Mouse (Mus musculus): ENCODE results near the gene 5730596B20Rik. TPM values are rescaled to one million over a fixed set of nuclear protein-coding genes. Genes with fewer than 3 reads are reported as not detected.

The 5730596B20Rik gene
- polyA plus RNA-seq, 1 experiment from 2014 or later, result not detected

DNA sequence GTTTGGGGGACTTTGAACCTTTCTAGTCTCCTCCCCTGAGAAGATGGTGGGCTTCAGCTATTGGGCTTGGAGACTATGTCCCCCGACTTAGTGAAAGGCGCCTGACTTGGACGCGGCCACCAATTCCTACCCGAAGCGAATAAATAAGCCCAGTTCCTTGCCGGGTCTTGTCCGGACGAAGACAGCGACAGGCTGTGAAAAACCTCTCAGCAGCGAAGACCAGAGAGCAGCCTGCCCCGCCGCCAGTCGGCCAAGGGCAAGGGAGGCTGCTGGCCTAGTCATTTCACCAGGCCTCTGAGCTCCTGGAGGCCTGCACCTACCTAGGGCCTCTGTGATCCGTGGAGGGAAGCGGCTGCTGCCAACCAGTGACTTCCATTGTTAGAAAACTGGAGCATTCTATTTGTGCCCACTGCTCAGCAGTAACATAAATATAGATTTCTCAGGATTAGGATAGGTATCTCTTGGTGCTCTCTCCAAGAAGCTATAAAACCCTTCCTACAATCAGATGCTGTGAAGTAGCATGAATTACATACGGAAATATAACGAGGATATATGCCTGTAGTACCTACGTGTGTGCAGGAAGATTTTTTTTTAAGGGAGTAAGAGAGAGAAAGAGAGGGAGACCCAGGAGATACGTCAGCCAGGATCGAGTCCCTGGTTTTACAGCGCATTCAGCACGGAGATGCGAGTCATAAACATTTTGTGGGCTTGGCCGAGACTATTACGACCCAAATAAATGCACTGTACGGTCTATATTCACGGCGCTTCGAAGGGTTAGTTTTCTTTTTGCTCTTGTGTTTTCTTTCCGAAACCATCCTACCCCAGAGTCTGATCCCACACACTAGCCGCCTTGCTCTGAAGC is 42.9 kb downstream of the 5730596B20Rik start:
- Histone ChIP-seq H3K4me2 (ENCODE audit: low read depth, low read length) (0 out of 2 replicates have a peak overlapping the region, but pooled peaks have one; percentile 10), H3K4me3 (ENCODE audit: low read depth, low read length) (no peak overlapping the region), H3K4me1 (ENCODE audit: insufficient read depth) (peaks cover 13% of the 10 kb centered on the region), H3K9ac (replicated peaks) (no peak overlapping the region), H3K27ac (ENCODE audit: low read depth) (no peak overlapping the region), H3K9me3 (ENCODE audit: low read length) (no peaks in the 10 kb centered on the region), H3K27me3 (ENCODE audit: insufficient read depth, low read length) (peaks cover 100% of the 10 kb centered on the region), H3K36me3 (replicated peaks; ENCODE audit: insufficient read depth, low read length) (no peaks in the 10 kb centered on the region)
- TF ChIP-seq CTCF (IDR thresholded peaks at IDR 0.05; ENCODE audit: low read depth) (no peak), EP300 (IDR thresholded peaks at IDR 0.05; ENCODE audit: low read depth) (no peak)
- no peak for ATAC-seq
- WGBS (ENCODE audit: insufficient replicate concordance), result 25% methylated on average over 32 of the region's 32 CpGs
- no peak for DNase-seq

DNA sequence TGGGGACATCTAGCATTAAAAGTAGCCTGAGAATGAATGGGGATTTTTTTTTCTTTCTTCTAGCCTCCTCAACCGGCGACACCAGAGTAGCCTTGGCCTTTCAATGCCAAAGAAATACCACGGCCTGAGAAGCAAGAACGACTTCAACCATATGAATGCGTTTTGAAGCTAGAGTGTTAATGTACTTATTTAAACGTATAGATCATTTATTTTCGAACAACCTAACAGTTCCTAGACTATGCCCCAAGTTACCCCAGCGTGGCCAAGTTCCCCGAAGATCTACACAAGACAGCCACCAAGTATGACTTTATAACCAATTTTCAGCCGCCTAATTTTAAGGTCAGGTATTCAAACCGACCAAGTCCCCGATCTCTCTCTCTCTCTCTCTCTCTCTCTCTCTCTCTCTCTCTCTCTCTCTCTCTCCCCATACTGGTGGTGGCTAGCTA is 43.6 kb downstream of the 5730596B20Rik start:
- Histone ChIP-seq H3K4me2 (ENCODE audit: low read depth, low read length) (peak overlapping the region; percentile 90), H3K27me3 (ENCODE audit: insufficient read depth, low read length) (peaks cover 100% of the 10 kb centered on the region), H3K27ac (ENCODE audit: low read depth) (no peak overlapping the region), H3K4me3 (ENCODE audit: low read depth, low read length) (peak overlapping the region; percentile 58), H3K4me1 (ENCODE audit: insufficient read depth) (peaks cover 13% of the 10 kb centered on the region), H3K9ac (replicated peaks) (no peak overlapping the region; the same call in 1 of the 2 replicates), H3K36me3 (replicated peaks; ENCODE audit: insufficient read depth, low read length) (no peaks in the 10 kb centered on the region), H3K9me3 (ENCODE audit: low read length) (no peaks in the 10 kb centered on the region)
- 8% methylated on average over 12 of the region's 12 CpGs for WGBS (ENCODE audit: insufficient replicate concordance)
- ATAC-seq, result no peak
- TF ChIP-seq EP300 (IDR thresholded peaks at IDR 0.05; ENCODE audit: low read depth) (no peak), CTCF (IDR thresholded peaks at IDR 0.05; ENCODE audit: low read depth) (no peak)
- DNase-seq, result no peak

DNA sequence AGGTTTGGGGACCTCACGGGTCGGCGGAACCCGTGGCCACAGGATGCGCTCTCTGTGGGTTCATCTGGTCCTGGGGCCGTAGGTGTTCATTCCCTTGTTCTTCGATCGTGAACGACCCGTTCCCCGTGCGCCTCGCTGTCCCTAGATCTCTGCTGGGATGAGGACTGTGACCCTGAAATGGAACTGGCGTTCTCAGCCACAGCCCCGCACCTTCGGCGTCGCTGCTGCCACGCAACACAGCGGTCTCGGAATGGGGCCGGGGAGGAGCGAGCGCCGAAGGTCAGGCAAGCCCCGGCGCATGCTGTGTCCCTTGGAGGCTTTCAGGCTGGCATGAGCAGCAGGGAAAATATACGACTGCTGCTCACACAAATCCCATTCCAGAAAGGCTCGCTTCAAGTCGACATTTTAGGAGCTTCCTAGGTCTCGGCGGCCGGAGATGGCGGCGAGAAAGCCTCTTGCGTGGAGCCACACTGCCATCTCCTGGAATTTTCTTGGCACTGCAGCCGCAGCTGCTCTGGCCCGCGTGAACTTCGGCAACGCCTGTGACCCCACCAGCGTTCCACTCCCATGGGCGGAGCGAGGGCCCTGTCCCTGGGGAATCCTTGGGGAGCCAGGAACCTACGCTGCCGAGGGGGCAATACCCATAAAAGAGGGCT is 44.2 kb downstream of the 5730596B20Rik start, which contains the start of gene Hoxa7:
Gene Hoxa7 (minus strand): TSS at position 518 of the 656 bp plus-strand sequence.
- Histone ChIP-seq H3K27ac (ENCODE audit: low read depth) (no peak within 1 kb of the TSS), H3K4me3 (ENCODE audit: low read depth, low read length) (peak within 1 kb of the TSS; percentile 58), H3K4me1 (ENCODE audit: insufficient read depth) (peaks cover 15% of the 10 kb centered on the region), H3K4me2 (ENCODE audit: low read depth, low read length) (peak within 1 kb of the TSS; percentile 90), H3K9ac (replicated peaks) (peak within 1 kb of the TSS; percentile 59), H3K36me3 (replicated peaks; ENCODE audit: insufficient read depth, low read length) (no peaks in the 10 kb centered on the region), H3K27me3 (ENCODE audit: insufficient read depth, low read length) (peaks cover 100% of the 10 kb centered on the region), H3K9me3 (ENCODE audit: low read length) (no peaks in the 10 kb centered on the region)
- ATAC-seq, result peak; percentile 86
- TF ChIP-seq EP300 (IDR thresholded peaks at IDR 0.05; ENCODE audit: low read depth) (no peak), CTCF (IDR thresholded peaks at IDR 0.05; ENCODE audit: low read depth) (peak; percentile 96)
- peak; percentile 86 for DNase-seq
- WGBS (ENCODE audit: insufficient replicate concordance), result 1% methylated on average over 46 of the region's 46 CpGs

DNA sequence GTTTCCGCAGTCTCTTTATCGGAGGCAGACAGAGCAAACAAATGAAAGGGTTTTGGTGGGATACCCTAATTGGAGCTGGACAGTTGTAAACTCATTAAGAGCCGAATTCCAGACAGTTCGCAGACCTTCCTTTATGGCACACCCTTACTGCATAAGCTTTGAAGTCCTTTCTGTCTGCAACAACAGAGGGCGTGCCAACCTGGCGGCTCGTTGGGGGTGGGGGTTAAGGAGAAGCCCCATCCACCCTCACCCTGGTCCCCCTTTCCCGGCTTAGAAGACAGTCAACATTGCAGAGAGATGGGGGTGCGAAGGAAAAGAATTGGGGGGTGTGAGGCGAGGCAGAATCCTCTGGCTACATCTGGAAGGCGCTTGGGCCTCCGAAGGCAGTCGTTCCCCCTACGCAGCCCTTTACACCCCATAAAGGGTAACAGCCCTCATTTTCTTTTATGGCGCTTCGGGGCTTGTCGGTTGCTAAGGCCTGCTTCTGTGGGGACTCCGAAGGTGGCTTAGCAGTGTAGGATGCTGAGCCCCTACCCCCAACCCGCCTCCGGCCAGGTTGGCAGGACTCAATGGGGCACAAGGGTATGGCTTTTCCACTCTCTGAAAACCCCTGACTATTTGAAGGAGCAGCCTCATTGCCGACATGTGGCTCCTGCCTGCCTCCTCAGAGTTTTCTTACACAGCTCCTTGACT is 44.8 kb downstream of the 5730596B20Rik start:
- Histone ChIP-seq H3K9me3 (ENCODE audit: low read length) (no peaks in the 10 kb centered on the region), H3K4me2 (ENCODE audit: low read depth, low read length) (peak overlapping the region; percentile 90), H3K9ac (replicated peaks) (no peak overlapping the region), H3K36me3 (replicated peaks; ENCODE audit: insufficient read depth, low read length) (no peaks in the 10 kb centered on the region), H3K4me1 (ENCODE audit: insufficient read depth) (peaks cover 12% of the 10 kb centered on the region), H3K27ac (ENCODE audit: low read depth) (no peak overlapping the region), H3K27me3 (ENCODE audit: insufficient read depth, low read length) (peaks cover 100% of the 10 kb centered on the region), H3K4me3 (ENCODE audit: low read depth, low read length) (peak overlapping the region; percentile 58)
- no peak for TF ChIP-seq EP300 (IDR thresholded peaks at IDR 0.05; ENCODE audit: low read depth)
- no peak for TF ChIP-seq CTCF (IDR thresholded peaks at IDR 0.05; ENCODE audit: low read depth)
- WGBS (ENCODE audit: insufficient replicate concordance), result 14% methylated on average over 21 of the region's 21 CpGs
- DNase-seq, result no peak
- 0 out of 2 replicates have a peak, but pooled peaks have one; percentile 3 for ATAC-seq

DNA sequence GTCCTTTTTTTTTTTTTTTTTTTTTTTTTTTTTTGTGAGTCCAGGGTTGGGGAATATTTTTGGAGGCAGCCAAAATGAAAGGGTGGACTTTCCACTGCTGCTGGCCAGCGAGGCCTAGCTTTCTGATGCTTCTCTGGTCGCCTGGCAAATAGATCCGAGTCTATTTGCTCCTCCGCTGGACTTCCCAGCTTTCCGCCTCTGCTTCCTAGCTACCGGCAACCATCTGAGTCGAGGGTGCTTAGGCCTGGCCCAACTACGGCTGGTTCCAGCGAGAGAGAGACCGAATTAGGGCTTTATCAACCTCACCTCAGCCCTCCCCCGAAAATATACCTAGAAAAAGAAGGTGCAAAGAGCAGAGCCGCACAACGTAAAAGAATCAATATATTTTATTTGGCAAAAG is 45.4 kb downstream of the 5730596B20Rik start:
- Histone ChIP-seq H3K9ac (replicated peaks) (no peak overlapping the region), H3K36me3 (replicated peaks; ENCODE audit: insufficient read depth, low read length) (no peaks in the 10 kb centered on the region), H3K4me1 (ENCODE audit: insufficient read depth) (peaks cover 9% of the 10 kb centered on the region), H3K4me3 (ENCODE audit: low read depth, low read length) (no peak overlapping the region), H3K27me3 (ENCODE audit: insufficient read depth, low read length) (peaks cover 100% of the 10 kb centered on the region), H3K4me2 (ENCODE audit: low read depth, low read length) (no peak overlapping the region), H3K27ac (ENCODE audit: low read depth) (no peak overlapping the region), H3K9me3 (ENCODE audit: low read length) (no peaks in the 10 kb centered on the region)
- TF ChIP-seq EP300 (IDR thresholded peaks at IDR 0.05; ENCODE audit: low read depth) (no peak), CTCF (IDR thresholded peaks at IDR 0.05; ENCODE audit: low read depth) (no peak)
- 24% methylated on average over 13 of the region's 13 CpGs for WGBS (ENCODE audit: insufficient replicate concordance)
- no peak for DNase-seq
- ATAC-seq, result no peak
